ENCODE assay signal across 14 mouse cellular contexts in the genomic region with DNA sequence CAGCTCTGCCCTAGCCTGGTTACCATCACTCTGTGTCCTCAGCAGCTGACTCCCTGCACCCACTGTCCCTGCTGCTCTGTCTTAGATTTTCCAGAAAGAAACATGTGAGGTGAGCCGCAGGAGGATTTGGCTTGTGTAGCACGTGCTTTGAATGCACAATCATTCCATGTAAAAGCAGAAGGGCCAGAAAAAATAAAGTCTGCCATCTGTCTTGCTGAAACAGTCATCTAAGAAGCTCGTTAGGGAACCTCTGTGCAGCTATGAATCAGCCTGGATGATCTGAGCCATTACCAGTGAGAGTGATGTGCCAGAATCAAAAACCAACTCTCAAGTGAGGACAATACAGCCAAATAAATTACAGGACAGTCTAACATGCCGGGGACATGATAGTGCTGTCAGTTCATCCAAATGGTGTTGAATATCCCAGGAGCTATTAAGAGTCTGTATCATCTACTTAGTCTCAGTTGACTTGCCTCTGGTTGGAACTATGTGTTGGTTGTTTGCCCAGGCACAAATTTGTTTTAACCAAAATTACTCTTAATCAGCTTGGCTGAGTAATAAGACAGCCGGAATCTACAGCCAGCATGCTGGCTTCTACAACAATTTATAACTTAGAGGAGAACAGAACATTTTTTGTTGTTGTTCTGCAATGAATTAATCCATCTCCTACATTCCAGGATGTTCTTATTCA.
DNase-seq lines count a peak whose midpoint lies in the region; ATAC-seq lines count a peak whose summit lies in the region.
"Had no signal": no experiment of that assay in that cellular context is flagged by ENCODE, and none has a peak within 500 bp of the region (broad histone marks: within the 10 kb centered on the region; RNA-seq: fewer than 3 reads in every experiment).

No protein-coding gene starts in this region.

- no peaks in the 10 kb centered on the region for H3K4me1 ChIP-seq in midbrain, embryonic 14.5 days (ENCODE audit: control insufficient read depth, insufficient read depth, low read length)
- H3K4me1 ChIP-seq in midbrain, embryonic 13.5 days (replicated peaks), result no peaks in the 10 kb centered on the region

- no peak overlapping the region for H3K27ac ChIP-seq in midbrain, embryonic 14.5 days (replicated peaks; ENCODE audit: low read depth, low read length)
- no peak overlapping the region for H3K27ac ChIP-seq in midbrain, embryonic 13.5 days

- no peak overlapping the region for H3K4me3 ChIP-seq in midbrain, embryonic 14.5 days (replicated peaks; ENCODE audit: low read depth, low read length)
- no peak overlapping the region for H3K4me3 ChIP-seq in midbrain, embryonic 13.5 days (replicated peaks)

- WGBS in midbrain, embryonic 14.5 days, result 73% methylated on average over 5 of the region's 5 CpGs
- 70% methylated on average over 5 of the region's 5 CpGs for WGBS in midbrain, embryonic 13.5 days

- peak; percentile 17 for DNase-seq in midbrain, embryonic 14.5 days
- peak; percentile 12 to 44 for DNase-seq in layer of hippocampus, postnatal 36 days
- DNase-seq in right cerebral cortex, postnatal 4 days, result peak; percentile 6
- no peak for DNase-seq in kidney, adult 8-10 months
- no peak for DNase-seq in spleen, postnatal 36 days (ENCODE audit: low spot score in 2 of 2)
- DNase-seq: gastrocnemius, postnatal 36 days; heart, postnatal 36 days; kidney, postnatal 14 days; retina, postnatal 1 day; thymus, adult 18-20 months had no signal

- H3K27me3 ChIP-seq in midbrain, embryonic 14.5 days (ENCODE audit: control insufficient read depth, insufficient read depth, low read length), result no peaks in the 10 kb centered on the region
- no peaks in the 10 kb centered on the region for H3K27me3 ChIP-seq in midbrain, embryonic 13.5 days
- H3K27me3 ChIP-seq: CH12.LX had no signal

- H3K9me3 ChIP-seq in midbrain, embryonic 14.5 days (ENCODE audit: control insufficient read depth, low read length), result no peaks in the 10 kb centered on the region; the same call in 1 of the 2 replicates
- 0 out of 2 replicates have a peak, but pooled peaks cover 3% of the 10 kb centered on the region for H3K9me3 ChIP-seq in midbrain, embryonic 13.5 days

- no peak overlapping the region for H3K9ac ChIP-seq in midbrain, embryonic 14.5 days (replicated peaks; ENCODE audit: low read length)
- no peak overlapping the region for H3K9ac ChIP-seq in midbrain, embryonic 13.5 days (replicated peaks)

- no peaks in the 10 kb centered on the region for H3K36me3 ChIP-seq in midbrain, embryonic 14.5 days (ENCODE audit: control insufficient read depth, insufficient read depth, low read length)
- no peaks in the 10 kb centered on the region for H3K36me3 ChIP-seq in midbrain, embryonic 13.5 days

- ATAC-seq in midbrain, embryonic 14.5 days (ENCODE audit: low FRiP score, low TSS enrichment), result no peak
- ATAC-seq in midbrain, embryonic 13.5 days, result no peak
- peak; percentile 98 for ATAC-seq in frontal cortex, adult (ENCODE audit: low TSS enrichment)
- ATAC-seq in inflammation-experienced regulatory T-cells, adult 6 months, result no peak

- H3K4me2 ChIP-seq in midbrain, embryonic 14.5 days (ENCODE audit: low read length), result no peak overlapping the region
- H3K4me2 ChIP-seq in midbrain, embryonic 13.5 days (replicated peaks), result no peak overlapping the region

Comparison
In these comparisons a context has a peak if more than half of its experiments do, and no peak if none do; other contexts are left out.
1. DNase-seq: peak in midbrain, embryonic 14.5 days (single experiment), layer of hippocampus, postnatal 36 days (2 of 2) and right cerebral cortex, postnatal 4 days (single experiment); none in kidney, adult 8-10 months (0 of 2) and spleen, postnatal 36 days (0 of 2).